8 mouse cellular contexts compared by ENCODE assay signal in the genomic region with DNA sequence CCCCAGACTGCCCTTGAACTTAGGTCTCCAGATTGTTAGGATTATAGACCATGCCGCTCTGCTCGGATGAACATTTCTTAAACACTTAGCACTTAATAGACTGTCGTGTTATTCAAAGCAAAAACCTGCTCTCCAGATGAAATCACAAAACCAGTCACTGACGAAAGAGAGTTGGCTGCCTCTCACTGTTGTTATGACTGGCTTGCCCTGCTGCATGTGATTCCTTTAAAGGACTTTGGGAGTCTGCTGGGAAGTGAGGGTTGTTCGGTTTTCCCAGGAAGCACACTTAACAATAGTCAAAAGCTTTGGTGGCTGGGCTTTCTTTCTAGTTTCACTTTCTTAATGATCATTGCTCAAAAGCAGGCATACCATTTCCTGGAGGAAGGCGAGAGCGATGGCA.
DNase-seq lines count a peak whose midpoint lies in the region; ATAC-seq and TF ChIP-seq lines count a peak whose summit lies in the region.

No protein-coding gene starts in this region.

- no peak overlapping the region for H3K9ac ChIP-seq in forebrain, embryonic 16.5 days (replicated peaks; ENCODE audit: low read depth, low read length)

- peak overlapping the region; percentile 29; the same call in 1 of the 2 replicates for H3K4me2 ChIP-seq in forebrain, embryonic 16.5 days (ENCODE audit: low read length)

- H3K9me3 ChIP-seq in forebrain, embryonic 16.5 days (ENCODE audit: control insufficient read depth, low read length): no peaks in the 10 kb centered on the region

- peak; percentile 39 for DNase-seq in gastrocnemius, adult 2 months
- no peak for DNase-seq in gastrocnemius, postnatal 4 days (ENCODE audit: low spot score in 2 of 2)
- DNase-seq in kidney, adult 18-20 months: peak; percentile 39
- peak; percentile 51 for DNase-seq in lung, postnatal 14 days
- no peak for DNase-seq in left cerebral cortex, postnatal 14 days (ENCODE audit: low spot score in 2 of 2)
- DNase-seq in cerebellum, adult 8-10 months: no peak

- H3K27me3 ChIP-seq in forebrain, embryonic 16.5 days (replicated peaks; ENCODE audit: control insufficient read depth, insufficient read depth, low read length): no peaks in the 10 kb centered on the region

- intact Hi-C loops in gastrocnemius, adult 2 months (cut with DNase I): no loop called here
- intact Hi-C loops in left cerebral cortex, postnatal 14 days (cut with DNase I): no loop called here

- H3K4me3 ChIP-seq in gastrocnemius, adult 2 months: peak overlapping the region; percentile 67
- no peak overlapping the region for H3K4me3 ChIP-seq in forebrain, embryonic 16.5 days (replicated peaks; ENCODE audit: low read length)

- WGBS in forebrain, embryonic 16.5 days: 25% methylated on average over 7 of the region's 7 CpGs

- H3K4me1 ChIP-seq in forebrain, embryonic 16.5 days (replicated peaks; ENCODE audit: control insufficient read depth, insufficient read depth, low read length): peaks cover 11% of the 10 kb centered on the region

- H3K27ac ChIP-seq in gastrocnemius, adult 2 months: peak overlapping the region; percentile 83
- H3K27ac ChIP-seq in forebrain, embryonic 16.5 days (ENCODE audit: low read length): no peak overlapping the region

- peak; percentile 67 for ATAC-seq in CD4-positive, CD25-positive, alpha-beta regulatory T cell, adult 4 months
- peak; percentile 43 for ATAC-seq in forebrain, embryonic 16.5 days

- TF ChIP-seq CTCF in gastrocnemius, adult 2 months (IDR thresholded peaks at IDR 0.05): no peak

- H3K36me3 ChIP-seq in forebrain, embryonic 16.5 days (ENCODE audit: control insufficient read depth, insufficient read depth): no peaks in the 10 kb centered on the region

Comparison
In these comparisons a context has a peak if more than half of its experiments do, and no peak if none do; other contexts are left out.
1. DNase-seq: peak in gastrocnemius, adult 2 months (single experiment), kidney, adult 18-20 months (single experiment) and lung, postnatal 14 days (single experiment); none in gastrocnemius, postnatal 4 days (0 of 2), left cerebral cortex, postnatal 14 days (0 of 2) and cerebellum, adult 8-10 months (single experiment).